Mouse (Mus musculus): Measurements from ENCODE around the gene Loxl1. TPM values are rescaled to one million over a fixed set of nuclear protein-coding genes. Genes with fewer than 3 reads are reported as not detected.
A peak's percentile ranks its signal among the peaks of the same experiment; 100 is the strongest.

Gene Loxl1
- polyA plus RNA-seq, 1 experiment from 2014 or later = 9.2 TPM

- Histone ChIP-seq H3K27me3 (replicated peaks; ENCODE audit: control insufficient read depth, insufficient read depth, low read length) (no peaks in the 10 kb centered on the region), H3K27ac (ENCODE audit: low read depth, low read length) (no peak overlapping the region), H3K9ac (ENCODE audit: low read length) (no peak overlapping the region), H3K4me3 (ENCODE audit: low read depth, low read length) (no peak overlapping the region), H3K9me3 (replicated peaks; ENCODE audit: control insufficient read depth, low read length) (no peaks in the 10 kb centered on the region), H3K4me2 (ENCODE audit: low read length) (no peak overlapping the region), H3K4me1 (ENCODE audit: control insufficient read depth, insufficient read depth, low read length) (peaks cover 7% of the 10 kb centered on the region), H3K36me3 (ENCODE audit: control insufficient read depth, insufficient read depth, low read length) (no peaks in the 10 kb centered on the region)
- WGBS = 72% methylated on average over 8 of the region's 8 CpGs
- ATAC-seq (no peak), DNase-seq (ENCODE audit: low spot score) (no peak)
Observed at GRCm38 (mm10) chr9:58303599-58304271, 9.3 kb downstream of the Loxl1 start.

- Histone ChIP-seq H3K4me1 (ENCODE audit: control insufficient read depth, insufficient read depth, low read length) (peaks cover 3% of the 10 kb centered on the region), H3K27ac (ENCODE audit: low read depth, low read length) (no peak overlapping the region), H3K27me3 (replicated peaks; ENCODE audit: control insufficient read depth, insufficient read depth, low read length) (no peaks in the 10 kb centered on the region), H3K36me3 (ENCODE audit: control insufficient read depth, insufficient read depth, low read length) (no peaks in the 10 kb centered on the region), H3K4me3 (ENCODE audit: low read depth, low read length) (no peak overlapping the region), H3K4me2 (ENCODE audit: low read length) (no peak overlapping the region), H3K9ac (ENCODE audit: low read length) (no peak overlapping the region), H3K9me3 (replicated peaks; ENCODE audit: control insufficient read depth, low read length) (no peaks in the 10 kb centered on the region)
- DNase-seq (ENCODE audit: low spot score) (no peak), ATAC-seq (no peak)
- 57% methylated on average over 5 of the region's 5 CpGs for WGBS
Observed at GRCm38 (mm10) chr9:58303115-58303514, 9.9 kb downstream of the Loxl1 start.

- ATAC-seq (no peak), DNase-seq (ENCODE audit: low spot score) (no peak)
- Histone ChIP-seq H3K4me1 (ENCODE audit: control insufficient read depth, insufficient read depth, low read length) (0 out of 2 replicates have a peak, but pooled peaks cover 3% of the 10 kb centered on the region), H3K27me3 (replicated peaks; ENCODE audit: control insufficient read depth, insufficient read depth, low read length) (no peaks in the 10 kb centered on the region), H3K4me3 (ENCODE audit: low read depth, low read length) (no peak overlapping the region), H3K9ac (ENCODE audit: low read length) (no peak overlapping the region), H3K9me3 (replicated peaks; ENCODE audit: control insufficient read depth, low read length) (no peaks in the 10 kb centered on the region), H3K27ac (ENCODE audit: low read depth, low read length) (no peak overlapping the region), H3K36me3 (ENCODE audit: control insufficient read depth, insufficient read depth, low read length) (no peaks in the 10 kb centered on the region), H3K4me2 (ENCODE audit: low read length) (no peak overlapping the region)
- WGBS = 55% methylated on average over 2 of the region's 2 CpGs
Observed at GRCm38 (mm10) chr9:58299356-58299799, 13.6 kb downstream of the Loxl1 start.

GRCm38 (mm10) chr9:58297961-58298477, 15.0 kb downstream of the Loxl1 start:
- H3K4me1 ChIP-seq (ENCODE audit: control insufficient read depth, insufficient read depth, low read length) = 0 out of 2 replicates have a peak, but pooled peaks cover 3% of the 10 kb centered on the region
- no peak for ATAC-seq
- H3K9ac ChIP-seq (ENCODE audit: low read length) = no peak overlapping the region
- WGBS = 56% methylated on average over 4 of the region's 4 CpGs
- H3K36me3 ChIP-seq (ENCODE audit: control insufficient read depth, insufficient read depth, low read length) = no peaks in the 10 kb centered on the region
- no peak overlapping the region for H3K27ac ChIP-seq (ENCODE audit: low read depth, low read length)
- no peaks in the 10 kb centered on the region for H3K27me3 ChIP-seq (replicated peaks; ENCODE audit: control insufficient read depth, insufficient read depth, low read length)
- H3K4me2 ChIP-seq (ENCODE audit: low read length) = no peak overlapping the region
- H3K9me3 ChIP-seq (replicated peaks; ENCODE audit: control insufficient read depth, low read length) = no peaks in the 10 kb centered on the region
- H3K4me3 ChIP-seq (ENCODE audit: low read depth, low read length) = no peak overlapping the region
- no peak for DNase-seq (ENCODE audit: low spot score)

GRCm38 (mm10) chr9:58297065-58297464, 15.9 kb downstream of the Loxl1 start:
- DNase-seq (ENCODE audit: low spot score) = no peak
- 96% methylated on average over 6 of the region's 6 CpGs for WGBS
- H3K27ac ChIP-seq (ENCODE audit: low read depth, low read length) = no peak overlapping the region
- no peaks in the 10 kb centered on the region for H3K36me3 ChIP-seq (ENCODE audit: control insufficient read depth, insufficient read depth, low read length)
- H3K9ac ChIP-seq (ENCODE audit: low read length) = no peak overlapping the region
- no peak overlapping the region for H3K4me3 ChIP-seq (ENCODE audit: low read depth, low read length)
- no peak for ATAC-seq
- 0 out of 2 replicates have a peak, but pooled peaks cover 3% of the 10 kb centered on the region for H3K4me1 ChIP-seq (ENCODE audit: control insufficient read depth, insufficient read depth, low read length)
- no peak overlapping the region for H3K4me2 ChIP-seq (ENCODE audit: low read length)
- H3K27me3 ChIP-seq (replicated peaks; ENCODE audit: control insufficient read depth, insufficient read depth, low read length) = no peaks in the 10 kb centered on the region
- no peaks in the 10 kb centered on the region for H3K9me3 ChIP-seq (replicated peaks; ENCODE audit: control insufficient read depth, low read length)

GRCm38 (mm10) chr9:58295766-58296361, 17.1 kb downstream of the Loxl1 start:
- no peaks in the 10 kb centered on the region for H3K27me3 ChIP-seq (replicated peaks; ENCODE audit: control insufficient read depth, insufficient read depth, low read length)
- H3K4me1 ChIP-seq (ENCODE audit: control insufficient read depth, insufficient read depth, low read length) = 0 out of 2 replicates have a peak, but pooled peaks cover 3% of the 10 kb centered on the region
- H3K9ac ChIP-seq (ENCODE audit: low read length) = no peak overlapping the region
- ATAC-seq (no peak), DNase-seq (ENCODE audit: low spot score) (no peak)
- no peak overlapping the region for H3K4me3 ChIP-seq (ENCODE audit: low read depth, low read length)
- no peaks in the 10 kb centered on the region for H3K9me3 ChIP-seq (replicated peaks; ENCODE audit: control insufficient read depth, low read length)
- no peaks in the 10 kb centered on the region for H3K36me3 ChIP-seq (ENCODE audit: control insufficient read depth, insufficient read depth, low read length)
- no peak overlapping the region for H3K4me2 ChIP-seq (ENCODE audit: low read length)
- H3K27ac ChIP-seq (ENCODE audit: low read depth, low read length) = peak overlapping the region; percentile 14; the same call in 1 of the 2 replicates
- WGBS = 21% methylated on average over 9 of the region's 9 CpGs

GRCm38 (mm10) chr9:58295345-58295744, 17.6 kb downstream of the Loxl1 start:
- Histone ChIP-seq H3K4me2 (ENCODE audit: low read length) (no peak overlapping the region), H3K4me3 (ENCODE audit: low read depth, low read length) (no peak overlapping the region), H3K9me3 (replicated peaks; ENCODE audit: control insufficient read depth, low read length) (no peaks in the 10 kb centered on the region), H3K27ac (ENCODE audit: low read depth, low read length) (no peak overlapping the region), H3K9ac (ENCODE audit: low read length) (no peak overlapping the region), H3K4me1 (ENCODE audit: control insufficient read depth, insufficient read depth, low read length) (0 out of 2 replicates have a peak, but pooled peaks cover 3% of the 10 kb centered on the region), H3K27me3 (replicated peaks; ENCODE audit: control insufficient read depth, insufficient read depth, low read length) (no peaks in the 10 kb centered on the region), H3K36me3 (ENCODE audit: control insufficient read depth, insufficient read depth, low read length) (no peaks in the 10 kb centered on the region)
- DNase-seq (ENCODE audit: low spot score) = no peak
- no peak for ATAC-seq
- 86% methylated on average over 3 of the region's 3 CpGs for WGBS

- Histone ChIP-seq H3K4me3 (ENCODE audit: low read depth, low read length) (no peak overlapping the region), H3K4me2 (ENCODE audit: low read length) (no peak overlapping the region), H3K27me3 (replicated peaks; ENCODE audit: control insufficient read depth, insufficient read depth, low read length) (no peaks in the 10 kb centered on the region), H3K27ac (ENCODE audit: low read depth, low read length) (no peak overlapping the region), H3K9me3 (replicated peaks; ENCODE audit: control insufficient read depth, low read length) (no peaks in the 10 kb centered on the region), H3K4me1 (ENCODE audit: control insufficient read depth, insufficient read depth, low read length) (0 out of 2 replicates have a peak, but pooled peaks cover 3% of the 10 kb centered on the region), H3K9ac (ENCODE audit: low read length) (no peak overlapping the region), H3K36me3 (ENCODE audit: control insufficient read depth, insufficient read depth, low read length) (no peaks in the 10 kb centered on the region)
- ATAC-seq = no peak
- 72% methylated on average over 7 of the region's 7 CpGs for whole genome bisulfite sequencing
- no peak for DNase-seq (ENCODE audit: low spot score)
Observed at GRCm38 (mm10) chr9:58294527-58294926, 18.5 kb downstream of the Loxl1 start.

GRCm38 (mm10) chr9:58289901-58290300, 23.1 kb downstream of the Loxl1 start:
- no peak overlapping the region for H3K4me3 ChIP-seq (ENCODE audit: low read depth, low read length)
- no peak overlapping the region for H3K4me2 ChIP-seq (ENCODE audit: low read length)
- H3K9ac ChIP-seq (ENCODE audit: low read length) = no peak overlapping the region
- no peaks in the 10 kb centered on the region for H3K36me3 ChIP-seq (ENCODE audit: control insufficient read depth, insufficient read depth, low read length)
- H3K27me3 ChIP-seq (replicated peaks; ENCODE audit: control insufficient read depth, insufficient read depth, low read length) = no peaks in the 10 kb centered on the region
- DNase-seq (ENCODE audit: low spot score) (no peak), ATAC-seq (no peak)
- WGBS = 88% methylated on average over 2 of the region's 2 CpGs
- no peak overlapping the region for H3K27ac ChIP-seq (ENCODE audit: low read depth, low read length)
- H3K4me1 ChIP-seq (ENCODE audit: control insufficient read depth, insufficient read depth, low read length) = no peaks in the 10 kb centered on the region
- H3K9me3 ChIP-seq (replicated peaks; ENCODE audit: control insufficient read depth, low read length) = no peaks in the 10 kb centered on the region

All from forebrain, embryonic 14.5 days (tissue).